Mouse (Mus musculus) cerebellum, adult (tissue): Measurements from ENCODE around the gene Tex9.

Experiments
- ATAC-seq: cut with Nextera tagmentation; 2 replicates; pipeline ENCODE4 v1.9.2; 2017; ENCODE audit warnings: mild to moderate bottlenecking, moderate library complexity, mixed read lengths; ENCODE audit not compliant: insufficient number of reproducible peaks, low FRiP score, low TSS enrichment

Tex9 gene

DNA sequence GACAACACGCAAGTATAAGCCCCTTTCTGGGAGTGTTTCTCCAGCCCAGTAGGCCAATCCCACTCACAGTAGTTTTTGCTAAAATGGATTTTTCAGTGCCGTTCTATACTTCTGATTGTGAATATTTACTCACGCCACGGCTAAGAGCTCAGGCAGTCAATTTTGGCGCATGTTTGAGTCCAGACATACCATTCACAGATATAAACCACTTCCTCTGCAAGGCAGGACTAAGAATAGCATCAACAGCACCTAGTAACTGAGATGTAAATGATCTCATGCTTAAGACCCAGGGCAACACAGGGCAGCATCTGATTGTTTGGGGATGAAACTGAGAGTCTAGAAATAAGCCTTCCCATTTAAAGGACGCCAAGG is at the start of gene Tex9:
Tex9 (minus strand) TSS at position 19 of the 372 bp plus-strand sequence.
- ATAC-seq: 0 out of 2 replicates have a peak, but pooled peaks have one; percentile 34

GRCm38 (mm10) chr9:72537086-72537485 is 45.1 kb upstream of the Tex9 start:
- no peak for ATAC-seq

DNA sequence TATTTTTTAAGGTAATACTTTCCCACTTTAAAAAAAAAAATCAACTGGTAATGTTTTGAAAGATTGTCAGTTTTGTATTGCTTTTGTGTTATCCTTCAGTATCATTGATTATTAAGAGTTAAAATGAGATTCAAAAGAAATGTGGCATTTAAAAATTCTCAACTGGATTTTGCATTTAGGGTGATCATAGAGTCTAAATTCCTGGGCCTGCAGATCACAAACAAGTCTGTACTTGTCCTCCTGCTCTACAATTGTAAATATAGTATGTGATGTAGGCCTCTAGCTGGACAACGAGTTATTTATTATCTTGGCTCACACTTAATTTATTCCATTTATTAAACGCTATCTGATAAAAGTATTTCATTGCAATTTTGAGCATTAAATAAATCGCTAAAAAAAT is 43.4 kb upstream of the Tex9 start:
- no peak for ATAC-seq

- no peak for ATAC-seq
Observed at GRCm38 (mm10) chr9:72534985-72535384, 43.0 kb upstream of the Tex9 start.

DNA sequence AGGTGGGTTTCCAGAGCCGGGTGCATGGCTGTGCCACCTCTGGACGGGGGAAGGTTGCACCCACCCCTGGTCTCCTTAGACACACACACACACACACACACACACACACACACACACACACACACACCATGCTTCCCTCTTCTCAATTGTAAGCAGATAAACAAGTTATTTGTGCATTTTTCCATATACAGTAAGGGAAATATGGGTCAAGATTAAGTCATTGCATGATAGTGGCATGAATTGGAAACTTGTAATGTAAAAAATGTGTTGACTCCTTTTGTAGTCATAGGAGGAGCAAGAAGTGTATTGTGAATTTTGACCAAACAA is 41.0 kb upstream of the Tex9 start:
- no peak for ATAC-seq

GRCm38 (mm10) chr9:72532381-72533088 is 40.5 kb upstream of the Tex9 start:
- 0 out of 2 replicates have a peak, but pooled peaks have one; percentile 32 for ATAC-seq

GRCm38 (mm10) chr9:72531996-72532380 is 40.0 kb upstream of the Tex9 start, which contains the start of gene Rfx7:
Rfx7 (plus strand) TSS chr9:72532240.
- ATAC-seq: peak; percentile 74

- ATAC-seq: peak; percentile 76
Observed at GRCm38 (mm10) chr9:72531291-72531995, 39.4 kb upstream of the Tex9 start.

DNA sequence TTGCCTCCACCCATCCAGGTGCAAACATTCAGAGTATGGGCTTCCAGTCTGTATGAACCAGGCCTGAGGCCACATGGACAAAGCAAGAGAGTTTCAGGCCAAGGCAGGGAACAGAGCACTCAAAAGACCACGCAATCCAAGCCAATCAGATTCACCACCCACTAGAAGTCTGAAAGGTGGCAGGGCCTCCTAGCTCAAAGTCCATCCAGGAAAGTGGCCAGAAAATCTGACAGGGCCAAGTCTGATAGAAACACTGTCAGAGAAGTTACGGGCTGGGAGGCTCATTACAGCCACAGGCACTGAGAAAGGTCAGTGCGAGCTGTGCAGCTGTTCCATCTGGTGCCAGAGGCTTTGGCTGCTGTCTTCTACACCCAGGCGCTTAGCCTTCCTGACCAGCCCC is 38.8 kb upstream of the Tex9 start:
- no peak for ATAC-seq

DNA sequence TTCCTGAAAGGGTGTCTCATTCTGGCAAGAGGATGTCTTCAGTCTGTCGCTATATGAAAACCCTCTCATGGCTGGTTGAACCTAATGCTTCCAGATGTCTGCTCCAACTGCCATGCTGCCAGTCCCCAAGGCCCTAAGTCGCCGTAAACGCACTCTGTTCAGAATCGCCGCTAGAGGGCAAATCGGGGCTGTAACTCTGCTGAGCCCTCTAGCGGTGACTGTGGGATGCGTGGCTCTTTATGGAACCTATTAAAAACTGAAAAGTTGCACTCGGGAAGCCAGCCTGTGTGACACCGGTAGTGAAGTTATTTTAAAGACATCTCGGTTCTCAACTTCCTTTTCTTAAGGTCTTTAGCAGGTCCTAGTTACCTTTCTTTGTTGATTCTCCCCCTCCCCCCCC is 38.2 kb upstream of the Tex9 start:
- ATAC-seq: peak; percentile 43; the same call in 1 of the 2 replicates

- ATAC-seq: no peak
Observed at GRCm38 (mm10) chr9:72526091-72526490, 34.1 kb upstream of the Tex9 start.

DNA sequence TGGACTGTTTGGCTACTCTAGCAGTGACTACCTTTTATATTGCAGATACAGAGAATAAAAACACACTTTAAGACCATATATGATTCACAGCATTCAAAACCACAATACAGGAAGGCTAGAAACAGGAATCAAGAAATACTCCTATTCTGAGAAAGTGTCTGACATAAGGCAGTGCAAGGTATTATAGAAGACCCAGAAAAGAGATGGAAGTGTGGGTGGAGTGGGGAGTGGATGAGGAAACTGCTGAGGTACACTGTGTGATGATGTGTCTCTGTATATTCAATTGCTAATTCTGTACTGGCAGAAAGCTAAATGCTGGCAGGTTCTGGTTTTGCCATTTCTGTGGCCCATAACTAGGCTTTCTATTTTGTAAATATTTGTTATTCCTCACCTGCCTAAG is 28.8 kb upstream of the Tex9 start:
- ATAC-seq: no peak

- ATAC-seq: no peak
Observed at GRCm38 (mm10) chr9:72519246-72519645, 27.2 kb upstream of the Tex9 start.

GRCm38 (mm10) chr9:72515366-72515765 is 23.4 kb upstream of the Tex9 start:
- no peak for ATAC-seq

DNA sequence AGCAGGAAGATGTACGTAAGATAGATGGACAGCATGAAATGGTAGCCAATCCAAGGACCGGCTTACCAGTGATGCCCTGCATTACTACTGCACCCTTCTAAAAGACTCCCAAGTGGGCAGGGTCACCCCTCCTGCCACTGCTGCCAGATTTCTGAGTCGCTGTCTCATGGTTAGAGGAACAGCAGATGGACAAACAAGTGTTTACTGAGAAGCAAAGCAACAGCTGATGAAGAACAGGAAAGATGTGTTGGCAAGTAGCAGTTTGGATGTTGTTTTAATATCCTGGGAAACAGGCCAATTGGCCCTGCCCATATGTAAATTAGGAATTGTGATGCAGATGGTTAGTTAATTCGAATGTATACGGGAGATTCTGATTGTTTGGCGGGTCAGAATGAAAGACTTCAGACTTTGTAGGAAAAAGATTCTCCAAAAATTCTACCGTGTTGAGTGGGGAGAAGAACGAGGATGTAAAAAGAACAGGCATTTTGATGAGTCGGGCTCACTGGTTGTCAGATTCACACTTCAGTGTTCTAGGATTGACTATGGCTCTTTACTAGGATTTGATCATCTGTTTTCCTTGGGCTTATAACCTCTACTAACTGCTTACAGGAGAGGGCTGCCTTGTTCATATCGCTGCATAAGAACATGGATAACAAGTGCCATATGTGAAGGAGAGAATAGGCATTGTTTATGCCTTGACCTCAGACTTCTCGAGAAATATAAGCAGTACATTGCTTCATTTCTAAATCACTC is 20.4 kb upstream of the Tex9 start:
- no peak for ATAC-seq

DNA sequence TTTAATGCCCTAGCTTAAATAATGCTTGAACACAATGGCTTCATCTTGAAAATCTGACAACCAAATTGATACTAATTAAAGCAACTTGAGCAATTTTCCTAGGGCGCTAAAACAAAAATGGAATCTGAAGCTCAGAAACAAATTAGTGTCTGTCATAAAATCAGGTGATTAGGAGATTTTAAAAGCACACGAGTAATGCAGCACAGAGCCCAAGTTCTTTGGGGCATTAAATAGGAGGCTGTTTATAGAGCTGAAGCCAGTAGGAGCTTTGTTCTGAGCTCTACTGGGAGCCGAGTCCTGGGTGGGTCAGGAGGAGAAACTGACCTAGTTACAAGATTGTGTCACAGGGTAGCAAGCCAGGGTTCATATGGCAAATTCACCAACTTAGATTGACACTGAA is 5.2 kb upstream of the Tex9 start:
- ATAC-seq: no peak

- no peak for ATAC-seq
Observed at GRCm38 (mm10) chr9:72496691-72497090, 4.7 kb upstream of the Tex9 start.

- no peak for ATAC-seq
Observed at GRCm38 (mm10) chr9:72493984-72494685, 2.1 kb upstream of the Tex9 start.

DNA sequence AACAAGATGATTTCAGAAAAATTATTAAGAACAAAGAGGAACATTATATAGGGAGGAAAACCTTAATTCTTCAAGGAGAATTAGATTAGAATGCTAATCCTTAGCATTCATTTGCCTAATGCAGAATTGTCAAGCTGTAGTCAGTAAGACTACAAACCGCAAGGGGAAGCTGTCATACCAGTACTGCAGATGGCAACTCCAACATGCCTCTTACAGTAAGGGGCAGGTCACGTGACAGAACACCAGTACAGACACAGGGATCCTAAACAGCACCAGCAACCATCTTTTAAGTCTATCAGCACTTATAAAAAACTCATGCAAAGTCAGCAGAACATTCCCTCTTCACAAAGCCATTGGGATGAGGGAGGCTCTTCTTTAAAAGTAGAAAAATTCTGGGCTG is 1.5 kb upstream of the Tex9 start:
- ATAC-seq: no peak

DNA sequence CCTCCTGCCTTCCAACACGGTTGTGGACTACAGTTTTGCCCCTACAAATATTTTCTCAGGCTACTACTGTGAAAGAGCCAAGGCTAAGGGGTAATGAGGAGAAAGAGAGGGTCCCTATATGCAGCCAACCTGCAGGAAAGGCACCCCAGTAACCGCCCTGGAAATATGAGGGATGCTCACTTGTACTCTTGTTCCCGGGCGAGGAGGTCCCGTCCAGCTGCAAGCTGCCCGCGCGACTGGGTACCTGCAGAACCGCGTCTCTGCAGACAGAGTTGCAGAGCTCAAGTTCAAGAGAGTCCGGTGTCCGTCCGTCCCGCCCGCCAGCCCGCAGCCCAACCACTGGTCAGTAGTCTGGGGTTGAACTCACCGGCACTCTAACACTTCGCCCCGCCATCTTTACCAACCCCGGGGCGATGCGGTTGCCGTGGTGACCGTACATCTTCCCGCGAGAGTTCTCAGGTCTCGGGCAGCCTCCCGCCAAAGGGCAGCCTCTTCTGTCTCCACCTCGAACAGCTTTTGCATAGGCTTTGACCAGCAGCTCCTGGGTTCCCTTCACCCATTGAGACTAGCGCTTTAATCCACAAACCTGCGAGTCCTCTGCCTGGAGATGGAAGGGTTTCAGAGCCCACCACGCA is 336 bp downstream of the Tex9 start:
- ATAC-seq: peak; percentile 99
